Mouse (Mus musculus) stomach, postnatal 0 days (tissue): ENCODE data around the gene Elfn1.

Experiments used
- CTCF ChIP-seq: IDR thresholded peaks from 2 replicates; pipeline ENCODE4 v1.5.1; 2016; ENCODE audit warnings: antibody characterized with exemption, low read depth, mild to moderate bottlenecking, moderate library complexity
- EP300 ChIP-seq: optimal IDR thresholded peaks from 2 replicates; pipeline ENCODE3; 2016; ENCODE audit warnings: antibody characterized with exemption

GRCm38 (mm10) chr5:139907241-139907640, 502 bp upstream of the Elfn1 start:
- TF ChIP-seq EP300 (no peak), CTCF (peak; percentile 59)
